Mouse (Mus musculus) testis, adult 2 months (tissue): ENCODE measurements at regions not wholly inside any gene's neighbourhood (a gene's known extent, or its start where the extent isn't known, plus 50 kb on each side); places are given as distances from the start of the nearest gene placed in this dataset.

Experiments used
- CTCF ChIP-seq: fragments of 200-500 bp; IDR thresholded peaks from 2 replicates; pipeline ENCODE4 v1.5.1; 2012; ENCODE audit warnings: low read depth, mild to moderate bottlenecking, inconsistent platforms, low read length, moderate library complexity; ENCODE audit not compliant: control insufficient read depth, insufficient read depth, insufficient replicate concordance
- POLR2A ChIP-seq: fragments of 200-500 bp; IDR thresholded peaks from 2 replicates; pipeline ENCODE4 v1.6.1; 2012; ENCODE audit warnings: low read depth, mild to moderate bottlenecking, inconsistent platforms, low read length, moderate library complexity; ENCODE audit not compliant: control insufficient read depth

- TF ChIP-seq POLR2A (no peak), CTCF (no peak)
These were observed 255.9 kb downstream of the Lmo4 start for GRCm38 (mm10) chr3:143949026-143949637.
